Mouse (Mus musculus) ES-E14 (cell line): ENCODE measurements around the gene Lrp5.

ENCODE experiments used
- MAFK ChIP-seq: IDR thresholded peaks from 2 replicates; pipeline ENCODE4 v1.6.1; 2014; ENCODE audit warnings: mild to moderate bottlenecking, low read depth, low read length, inconsistent platforms; ENCODE audit not compliant: insufficient read depth
- ZNF384 ChIP-seq: IDR thresholded peaks from 2 replicates; pipeline ENCODE4 v1.6.1; 2012; ENCODE audit warnings: low read depth, low read length, inconsistent platforms

DNA sequence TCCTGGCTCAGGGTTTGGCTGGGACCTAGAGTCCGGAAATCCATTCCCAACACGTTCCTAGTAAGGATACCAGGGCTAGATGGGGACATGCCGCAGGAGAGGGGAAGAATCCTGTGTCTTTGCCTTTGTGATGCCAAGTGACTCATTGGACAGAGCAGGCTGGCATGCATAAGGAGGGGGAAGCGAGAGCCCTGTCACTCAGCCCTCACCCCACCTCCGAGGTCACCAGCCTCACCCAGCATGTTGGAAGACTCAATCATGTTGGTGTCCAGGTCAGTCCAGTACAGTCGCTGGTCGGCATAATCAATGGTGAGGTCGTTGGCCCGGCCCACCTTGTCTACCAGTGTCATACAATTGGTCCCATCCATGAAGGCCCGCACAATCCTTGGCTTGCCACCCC lies 72.4 kb downstream of the Lrp5 start:
- TF ChIP-seq MAFK (no peak), ZNF384 (no peak)
